Mouse (Mus musculus): Measurements from ENCODE around the gene Helz2. TPM values are rescaled to one million over a fixed set of nuclear protein-coding genes. Genes with fewer than 3 reads are reported as not detected.
A peak's percentile ranks its signal among the peaks of the same experiment; 100 is the strongest.

Helz2 gene
- polyA plus RNA-seq, 1 experiment from 2014 or later: 2.0 TPM

DNA sequence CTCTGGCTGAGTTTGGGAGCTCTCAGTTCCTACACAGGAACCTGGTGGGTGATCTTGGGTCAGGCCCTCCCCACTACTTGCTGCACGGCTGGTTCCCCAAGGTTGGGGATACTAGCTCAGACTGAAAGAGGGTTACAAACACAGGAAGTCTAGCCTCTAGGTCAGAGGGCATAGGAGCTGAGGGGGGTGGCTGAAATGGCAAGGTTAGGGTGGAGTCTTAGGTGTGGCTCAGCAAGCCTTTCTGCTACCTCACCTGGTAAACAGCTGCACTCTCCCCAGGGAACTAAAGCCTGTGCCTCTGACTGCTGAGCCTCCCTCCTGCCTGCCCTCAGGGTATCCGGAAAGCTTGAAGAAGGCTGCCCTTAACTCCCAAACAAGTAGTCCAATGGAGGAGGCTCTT is 53.1 kb downstream of the Helz2 start:
- Histone ChIP-seq H3K9ac (replicated peaks; ENCODE audit: low read length) (peak overlapping the region; percentile 55), H3K4me1 (ENCODE audit: insufficient read depth, low read length) (peaks cover 7% of the 10 kb centered on the region), H3K36me3 (ENCODE audit: insufficient read depth, low read length) (peaks cover 6% of the 10 kb centered on the region; the same call in 1 of the 2 replicates), H3K4me3 (ENCODE audit: low read length) (peak overlapping the region; percentile 71), H3K27me3 (ENCODE audit: insufficient read depth, low read length) (no peaks in the 10 kb centered on the region), H3K4me2 (replicated peaks; ENCODE audit: low read depth, low read length) (peak overlapping the region; percentile 91), H3K27ac (ENCODE audit: low read length) (peak overlapping the region; percentile 90), H3K9me3 (ENCODE audit: low read length) (no peaks in the 10 kb centered on the region)
- 60% methylated on average over 2 of the region's 2 CpGs for WGBS
- no peak for ATAC-seq (ENCODE audit: low FRiP score, low TSS enrichment)

DNA sequence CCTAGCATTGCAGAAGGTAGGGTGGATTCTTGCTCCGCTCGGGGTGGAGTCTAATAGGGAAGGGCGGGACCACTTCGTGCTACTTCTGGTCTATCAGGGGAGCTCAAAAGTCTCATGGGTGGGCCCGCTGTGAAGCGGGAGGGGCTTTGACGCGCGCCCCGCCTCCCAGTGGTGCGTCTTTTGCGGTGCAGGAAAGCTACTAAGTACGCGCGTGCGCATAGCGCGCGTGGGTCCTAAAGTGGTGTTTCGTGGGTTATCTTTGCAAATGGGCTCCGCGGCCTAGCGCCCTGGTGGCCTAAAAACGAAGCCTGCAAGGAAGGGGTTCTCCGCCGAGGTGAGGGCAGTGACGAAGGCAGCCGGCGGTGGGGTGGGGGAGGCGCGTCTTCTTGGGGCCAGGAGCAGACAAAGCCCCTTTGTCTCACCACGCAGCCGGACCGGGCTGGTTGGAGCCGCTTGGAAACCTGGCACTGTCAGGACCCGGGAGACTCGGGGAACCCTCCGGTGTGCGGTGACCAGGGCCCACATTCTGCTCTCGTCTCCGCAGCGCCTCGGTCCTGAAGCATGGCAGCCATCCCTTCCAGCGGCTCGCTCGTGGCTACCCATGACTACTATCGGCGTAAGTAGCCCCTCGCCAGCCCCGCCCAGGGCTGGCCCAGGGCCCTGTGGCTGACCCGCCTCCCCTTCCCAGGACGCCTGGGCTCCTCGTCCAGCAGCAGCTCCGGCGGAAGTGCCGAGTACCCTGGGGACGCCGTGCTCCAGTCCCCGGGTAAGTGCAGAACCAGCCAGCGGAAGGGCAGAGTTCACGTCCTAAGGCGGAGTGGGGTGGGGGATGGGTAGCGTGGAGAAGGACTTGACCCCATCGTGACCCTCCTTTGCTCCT is 54.5 kb downstream of the Helz2 start, which contains the start of gene Ppdpf:
Gene Ppdpf (plus strand): TSS at position 127 of the 880 bp plus-strand sequence.
- ATAC-seq (ENCODE audit: low FRiP score, low TSS enrichment): peak; percentile 97
- H3K9ac ChIP-seq (replicated peaks; ENCODE audit: low read length): peak within 1 kb of the TSS; percentile 86
- H3K27me3 ChIP-seq (ENCODE audit: insufficient read depth, low read length): no peaks in the 10 kb centered on the region
- peaks cover 6% of the 10 kb centered on the region; the same call in 1 of the 2 replicates for H3K36me3 ChIP-seq (ENCODE audit: insufficient read depth, low read length)
- peak within 1 kb of the TSS; percentile 91 for H3K4me2 ChIP-seq (replicated peaks; ENCODE audit: low read depth, low read length)
- H3K9me3 ChIP-seq (ENCODE audit: low read length): no peaks in the 10 kb centered on the region
- peaks cover 7% of the 10 kb centered on the region for H3K4me1 ChIP-seq (ENCODE audit: insufficient read depth, low read length)
- H3K4me3 ChIP-seq (ENCODE audit: low read length): peak within 1 kb of the TSS; percentile 71
- WGBS: under 1% methylated on average over 63 of the region's 64 CpGs
- peak within 1 kb of the TSS; percentile 90 for H3K27ac ChIP-seq (ENCODE audit: low read length)

DNA sequence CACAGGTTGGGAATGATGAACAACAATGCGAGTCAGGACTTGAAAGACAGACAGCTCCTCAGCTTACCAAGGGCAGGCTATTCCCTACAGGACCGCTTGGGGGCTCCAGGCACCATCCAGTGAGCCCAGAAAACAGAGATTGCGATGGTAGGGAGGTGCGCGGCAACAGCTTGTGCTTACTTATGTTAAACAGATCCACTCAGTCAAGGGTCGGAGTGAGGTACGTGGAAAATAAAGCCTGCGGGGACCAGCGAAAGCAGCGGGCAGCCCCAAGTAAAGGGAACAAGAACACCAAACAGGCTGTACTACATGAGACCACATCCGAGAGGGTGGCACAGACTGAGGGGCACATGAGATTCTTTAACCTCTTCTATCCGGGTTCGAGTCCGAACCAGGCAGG is 55.2 kb downstream of the Helz2 start:
- ATAC-seq (ENCODE audit: low FRiP score, low TSS enrichment): peak; percentile 87
- H3K4me3 ChIP-seq (ENCODE audit: low read length): peak overlapping the region; percentile 71
- peak overlapping the region; percentile 90 for H3K27ac ChIP-seq (ENCODE audit: low read length)
- peak overlapping the region; percentile 91 for H3K4me2 ChIP-seq (replicated peaks; ENCODE audit: low read depth, low read length)
- H3K9ac ChIP-seq (replicated peaks; ENCODE audit: low read length): peak overlapping the region; percentile 86
- H3K4me1 ChIP-seq (ENCODE audit: insufficient read depth, low read length): peaks cover 7% of the 10 kb centered on the region
- 0% methylated on average over 14 of the region's 14 CpGs for WGBS
- no peaks in the 10 kb centered on the region for H3K27me3 ChIP-seq (ENCODE audit: insufficient read depth, low read length)
- peaks cover 6% of the 10 kb centered on the region; the same call in 1 of the 2 replicates for H3K36me3 ChIP-seq (ENCODE audit: insufficient read depth, low read length)
- no peaks in the 10 kb centered on the region for H3K9me3 ChIP-seq (ENCODE audit: low read length)

- H3K4me3 ChIP-seq (ENCODE audit: low read length): no peak overlapping the region
- H3K4me1 ChIP-seq (ENCODE audit: insufficient read depth, low read length): no peaks in the 10 kb centered on the region
- no peak for ATAC-seq (ENCODE audit: low FRiP score, low TSS enrichment)
- 67% methylated on average over 6 of the region's 6 CpGs for WGBS
- H3K4me2 ChIP-seq (replicated peaks; ENCODE audit: low read depth, low read length): no peak overlapping the region
- no peak overlapping the region for H3K9ac ChIP-seq (replicated peaks; ENCODE audit: low read length)
- H3K9me3 ChIP-seq (ENCODE audit: low read length): no peaks in the 10 kb centered on the region
- no peaks in the 10 kb centered on the region for H3K36me3 ChIP-seq (ENCODE audit: insufficient read depth, low read length)
- no peak overlapping the region for H3K27ac ChIP-seq (ENCODE audit: low read length)
- H3K27me3 ChIP-seq (ENCODE audit: insufficient read depth, low read length): no peaks in the 10 kb centered on the region
These were observed 60.9 kb downstream of the Helz2 start for GRCm38 (mm10) chr2:181180898-181181297.

- no peaks in the 10 kb centered on the region for H3K36me3 ChIP-seq (ENCODE audit: insufficient read depth, low read length)
- H3K4me2 ChIP-seq (replicated peaks; ENCODE audit: low read depth, low read length): no peak overlapping the region
- no peak overlapping the region for H3K9ac ChIP-seq (replicated peaks; ENCODE audit: low read length)
- H3K9me3 ChIP-seq (ENCODE audit: low read length): no peaks in the 10 kb centered on the region
- H3K27me3 ChIP-seq (ENCODE audit: insufficient read depth, low read length): no peaks in the 10 kb centered on the region
- WGBS: 84% methylated on average over 5 of the region's 5 CpGs
- H3K27ac ChIP-seq (ENCODE audit: low read length): no peak overlapping the region
- ATAC-seq (ENCODE audit: low FRiP score, low TSS enrichment): no peak
- no peak overlapping the region for H3K4me3 ChIP-seq (ENCODE audit: low read length)
- H3K4me1 ChIP-seq (ENCODE audit: insufficient read depth, low read length): no peaks in the 10 kb centered on the region
These were observed 63.4 kb downstream of the Helz2 start for GRCm38 (mm10) chr2:181178471-181178870.

GRCm38 (mm10) chr2:181178015-181178414 is 63.8 kb downstream of the Helz2 start:
- no peaks in the 10 kb centered on the region for H3K27me3 ChIP-seq (ENCODE audit: insufficient read depth, low read length)
- no peak overlapping the region for H3K4me3 ChIP-seq (ENCODE audit: low read length)

More at GRCm38 (mm10) chr2:181178015-181178414, 63.8 kb downstream of the Helz2 start:
- no peak for ATAC-seq (ENCODE audit: low FRiP score, low TSS enrichment)
- 82% methylated on average over 3 of the region's 3 CpGs for WGBS
- Histone ChIP-seq H3K27ac (ENCODE audit: low read length) (no peak overlapping the region), H3K36me3 (ENCODE audit: insufficient read depth, low read length) (no peaks in the 10 kb centered on the region), H3K4me1 (ENCODE audit: insufficient read depth, low read length) (no peaks in the 10 kb centered on the region), H3K9me3 (ENCODE audit: low read length) (no peaks in the 10 kb centered on the region), H3K9ac (replicated peaks; ENCODE audit: low read length) (no peak overlapping the region), H3K4me2 (replicated peaks; ENCODE audit: low read depth, low read length) (no peak overlapping the region)

Other genes starting within 250 kb of the Helz2 start
- gene Chrna4, start 198.5 kb downstream of the Helz2 start, polyA plus RNA-seq (2015; fragmentation: Nextera tagmentation; extraction: Ambion mirVana): 4.3 TPM in 2 replicates
- 0.16 and 0.44 TPM in 2 replicates for gene Kcnq2, start 106.7 kb downstream of the Helz2 start, polyA plus RNA-seq (2015; fragmentation: Nextera tagmentation; extraction: Ambion mirVana)
- gene Eef1a2, start 85.0 kb downstream of the Helz2 start, polyA plus RNA-seq (2015; fragmentation: Nextera tagmentation; extraction: Ambion mirVana): 0.10 TPM in 1 of 2 replicates, not detected in the other
- 302 and 310 TPM in 2 replicates for gene Ppdpf, start 54.8 kb downstream of the Helz2 start, polyA plus RNA-seq (2015; fragmentation: Nextera tagmentation; extraction: Ambion mirVana)
- not detected in 2 replicates for gene Ptk6, start 39.2 kb downstream of the Helz2 start, polyA plus RNA-seq (2015; fragmentation: Nextera tagmentation; extraction: Ambion mirVana)
- 0.25 and 0.37 TPM in 2 replicates for gene Srms, start 28.8 kb downstream of the Helz2 start, polyA plus RNA-seq (2015; fragmentation: Nextera tagmentation; extraction: Ambion mirVana)
- 0.26 and 0.59 TPM in 2 replicates for gene Fndc11, start 22.0 kb downstream of the Helz2 start, polyA plus RNA-seq (2015; fragmentation: Nextera tagmentation; extraction: Ambion mirVana)
- gene Gmeb2, start 46.0 kb upstream of the Helz2 start, polyA plus RNA-seq (2015; fragmentation: Nextera tagmentation; extraction: Ambion mirVana): 15.7 and 18.7 TPM in 2 replicates
- gene Stmn3, start 72.5 kb upstream of the Helz2 start, polyA plus RNA-seq (2015; fragmentation: Nextera tagmentation; extraction: Ambion mirVana): 3.7 and 7.7 TPM in 2 replicates
- gene Rtel1, start 77.7 kb upstream of the Helz2 start, polyA plus RNA-seq (2015; fragmentation: Nextera tagmentation; extraction: Ambion mirVana): 51.2 and 57.9 TPM in 2 replicates
- 48.8 and 50.5 TPM in 2 replicates for gene Zgpat, start 122.9 kb upstream of the Helz2 start, polyA plus RNA-seq (2015; fragmentation: Nextera tagmentation; extraction: Ambion mirVana)
- gene Arfrp1, start 123.4 kb upstream of the Helz2 start, polyA plus RNA-seq (2015; fragmentation: Nextera tagmentation; extraction: Ambion mirVana): 72.5 and 73.5 TPM in 2 replicates
- gene Lime1, start 138.1 kb upstream of the Helz2 start, polyA plus RNA-seq (2015; fragmentation: Nextera tagmentation; extraction: Ambion mirVana): 28.3 and 32.6 TPM in 2 replicates
- 26.2 and 30.5 TPM in 2 replicates for gene Zbtb46, start 217.4 kb upstream of the Helz2 start, polyA plus RNA-seq (2015; fragmentation: Nextera tagmentation; extraction: Ambion mirVana)